Mouse (Mus musculus) left cerebral cortex, adult 18-20 months (tissue): ENCODE results near the gene Gm6583. TPM values are rescaled to one million over a fixed set of nuclear protein-coding genes. Genes with fewer than 3 reads are reported as not detected.

ENCODE experiments used
- DNase-seq, 2 experiments: peaks; one replicate each; pipeline ENCODE4 v3.0.0; 2021 to 2022; ENCODE audit warnings: low spot score in 2 of 2, mixed read lengths in 1 of 2
- long read RNA-seq, 2 experiments: library from polyadenylated mRNA; stranded (forward); transcript quantifications; one replicate each; pipeline ENCODE4 v2.0.0; 2021
- total RNA-seq, 2 experiments: library from RNA; stranded (reverse); gene quantifications; 2 replicates each; pipeline ENCODE4 v1.2.3; 2021

The Gm6583 gene
- total RNA-seq, result not detected
- long read RNA-seq, experiment 1, result 0 reads
- long read RNA-seq, experiment 2, result 0 reads

DNA sequence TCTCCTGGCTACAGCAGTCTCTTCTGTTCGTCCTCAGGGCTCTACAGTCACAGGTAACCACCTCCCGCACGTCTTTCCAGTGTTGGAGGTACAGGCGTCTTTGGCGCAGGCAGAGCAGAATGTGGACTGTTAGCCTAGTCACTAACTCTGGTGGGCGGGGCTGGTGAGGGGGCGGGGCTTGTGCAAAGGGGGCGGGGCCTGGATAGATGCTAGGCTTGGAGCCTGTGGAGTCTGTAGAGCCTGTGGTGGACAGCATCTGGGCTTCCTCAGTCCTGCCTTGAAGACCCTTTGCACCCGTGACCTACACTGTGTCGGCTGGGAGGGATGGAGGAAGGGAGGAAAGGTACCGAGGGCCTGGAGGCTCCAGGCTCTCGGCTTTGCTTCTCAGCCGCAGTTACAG is at the start of gene Gm6583:
Gene Gm6583, minus strand, starts transcription at position 124 of the 400 bp plus-strand sequence.
- DNase-seq, result no peak

GRCm38 (mm10) chr5:112402437-112402836 is 46.6 kb upstream of the Gm6583 start:
- DNase-seq, result no peak

DNA sequence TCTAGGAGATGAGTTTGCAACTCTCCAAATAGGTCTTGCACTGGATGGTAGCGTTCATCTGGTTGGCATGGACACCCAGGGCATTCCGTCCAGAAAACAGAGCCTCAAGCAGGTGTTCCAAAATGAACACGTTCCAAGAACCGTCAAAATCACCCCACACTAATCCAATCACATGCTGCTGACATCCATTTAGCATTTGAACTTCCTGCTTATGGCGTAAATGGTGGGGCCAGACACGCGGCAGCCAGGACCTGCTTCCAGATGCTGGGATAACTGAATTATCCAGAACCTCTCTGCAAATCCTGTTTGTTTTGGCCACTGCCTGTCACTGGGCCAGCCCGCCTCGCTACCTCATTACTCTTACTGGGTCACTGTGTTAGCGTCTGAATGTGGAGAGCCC is 43.5 kb upstream of the Gm6583 start:
- DNase-seq, result no peak

DNA sequence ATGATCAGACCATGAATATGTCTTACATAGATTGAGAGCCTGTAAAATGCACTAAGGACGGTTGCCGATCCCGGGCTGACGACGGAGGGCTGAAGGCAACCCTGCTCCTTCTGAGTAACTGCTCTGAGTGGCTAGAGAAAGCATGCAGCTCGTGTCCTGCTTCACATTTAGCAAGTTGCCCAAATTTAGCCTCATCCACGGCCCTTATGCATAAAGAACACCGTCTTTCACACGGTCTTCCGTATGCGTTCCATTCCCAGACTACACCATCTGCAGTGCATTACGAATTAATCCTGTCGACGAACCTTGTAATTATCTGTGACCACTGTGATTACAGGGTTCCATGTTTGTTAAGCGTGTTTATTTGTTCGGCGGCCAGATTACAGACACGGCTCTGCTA is 40.2 kb upstream of the Gm6583 start:
- DNase-seq, result no peak

- peak; percentile 65 to 88 for DNase-seq
Measured at GRCm38 (mm10) chr5:112394779-112395443, 39.1 kb upstream of the Gm6583 start, which contains the start of gene Asphd2. Gene Asphd2, minus strand, starts transcription at chr5:112394866.

DNA sequence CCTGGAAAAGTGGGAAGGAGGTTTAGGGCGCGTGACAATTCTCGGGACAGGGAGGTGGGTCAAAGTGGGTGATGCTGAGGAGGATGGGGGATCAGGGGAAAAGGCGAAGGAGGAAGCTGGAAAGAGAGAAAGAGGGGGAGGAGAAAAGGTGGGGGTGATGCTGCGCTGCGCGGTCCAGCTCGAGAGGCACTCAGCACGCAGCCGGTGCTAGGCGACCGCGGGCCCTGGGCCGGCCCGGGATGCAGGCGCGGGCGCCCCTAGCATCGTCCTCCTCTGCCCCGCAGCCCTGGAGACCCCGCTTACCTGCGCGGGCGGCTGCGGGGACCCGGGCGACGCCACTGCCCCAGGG is 38.6 kb upstream of the Gm6583 start:
- DNase-seq, result no peak

- DNase-seq, result no peak
Measured at GRCm38 (mm10) chr5:112393741-112394414, 38.0 kb upstream of the Gm6583 start.

DNA sequence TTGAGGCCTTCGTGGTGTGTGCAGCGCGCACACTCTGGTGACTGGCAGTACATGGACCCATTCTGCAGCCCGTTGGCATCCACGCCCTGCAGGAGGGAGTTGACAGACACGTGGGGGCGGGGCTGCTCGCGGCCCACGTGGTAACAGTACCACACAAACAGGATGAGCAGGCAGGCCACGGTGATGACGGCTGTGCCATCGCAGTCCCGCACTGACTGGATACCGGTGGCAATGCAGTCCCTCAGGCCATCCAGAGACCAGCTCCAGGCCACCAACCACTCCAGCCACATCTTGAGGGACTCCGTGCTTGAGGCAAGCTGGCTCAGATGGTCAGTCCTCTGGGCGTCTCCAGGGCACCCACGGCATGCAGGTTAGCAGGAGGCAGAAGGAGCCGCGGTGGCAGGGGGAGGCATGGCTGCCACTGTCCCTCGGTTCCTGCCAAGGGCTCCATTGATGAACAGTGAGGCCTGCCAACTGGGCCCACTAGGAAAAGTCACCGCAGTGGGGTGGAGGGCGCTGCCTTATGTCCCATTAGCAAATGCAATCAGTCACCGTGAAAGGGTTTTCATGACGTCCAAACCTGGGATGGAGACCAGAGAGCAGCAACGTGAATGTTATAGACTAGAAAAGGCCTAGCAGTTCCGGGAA is 36.0 kb upstream of the Gm6583 start:
- DNase-seq, result no peak

DNA sequence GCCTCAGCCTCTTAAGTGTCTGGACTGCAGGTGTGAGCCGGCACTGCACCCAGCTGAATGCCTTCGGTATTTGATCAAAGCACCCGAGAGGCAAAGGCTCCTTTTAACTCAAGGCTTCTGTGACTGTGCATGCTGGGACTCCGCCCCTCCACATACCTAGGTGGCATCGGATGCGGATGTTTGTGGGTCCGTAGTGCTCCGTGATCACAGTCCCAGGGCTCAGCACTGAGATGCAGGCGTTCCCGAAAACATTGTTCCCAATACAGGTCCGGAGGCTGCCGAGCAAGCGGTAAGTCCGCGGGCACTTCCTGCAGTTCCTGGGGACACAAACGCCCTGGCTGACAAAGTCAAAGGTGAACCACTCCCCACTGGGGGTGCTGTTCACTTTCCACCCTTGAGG is 35.2 kb upstream of the Gm6583 start:
- no peak for DNase-seq

GRCm38 (mm10) chr5:112389352-112389751 is 33.5 kb upstream of the Gm6583 start:
- DNase-seq, result peak; percentile 32 to 59

DNA sequence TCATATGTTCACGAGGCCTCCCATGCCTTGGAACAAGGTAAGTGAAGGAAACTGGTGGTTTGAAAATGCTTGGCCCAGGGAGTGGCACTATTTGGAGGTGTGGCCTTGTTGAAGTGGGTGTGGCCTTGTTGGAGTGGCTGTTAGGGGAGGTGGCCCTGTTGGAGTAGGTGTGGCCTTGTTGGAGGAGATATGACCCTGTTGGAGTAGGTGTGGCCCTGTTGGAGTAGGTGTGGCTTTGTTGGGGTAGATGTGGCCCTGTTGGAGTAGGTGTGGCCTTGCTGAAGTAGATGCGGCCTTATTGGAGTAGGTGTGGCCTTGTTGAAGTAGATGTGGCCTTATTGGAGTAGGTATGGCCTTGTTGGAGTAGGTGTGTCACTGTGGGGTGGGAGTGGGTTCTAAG is 30.1 kb upstream of the Gm6583 start:
- DNase-seq, result no peak

DNA sequence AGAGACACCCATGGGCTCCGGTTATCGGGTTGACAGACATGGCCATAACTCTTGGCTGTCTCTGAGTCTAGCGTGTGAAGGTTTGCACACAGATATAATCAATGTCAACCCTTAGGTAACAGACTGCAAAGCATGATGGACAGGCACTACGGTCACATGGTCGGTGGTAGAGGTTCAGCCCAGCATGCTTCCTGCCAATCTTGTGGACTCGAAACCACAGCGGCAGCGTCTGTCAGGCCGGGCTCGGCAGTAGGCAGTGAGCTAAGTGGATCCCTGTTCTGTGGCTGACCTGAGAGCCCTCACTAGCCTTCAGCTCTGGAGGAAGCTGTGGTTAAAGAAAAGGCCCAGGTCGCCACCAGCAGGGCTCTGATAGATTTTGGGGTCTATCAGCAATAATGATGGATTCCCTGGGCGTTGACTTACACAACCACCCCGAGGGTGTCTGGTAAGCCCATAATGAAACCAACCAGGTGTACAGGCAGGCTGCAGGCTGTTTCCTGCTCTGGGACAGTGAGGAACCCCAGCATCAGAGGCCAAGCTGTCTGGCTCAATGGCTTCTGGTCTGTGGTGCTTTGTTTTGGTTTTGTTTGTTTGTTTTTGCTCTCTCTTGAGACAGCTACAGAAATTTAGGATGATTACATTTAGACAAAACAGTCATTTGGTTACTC is 29.1 kb upstream of the Gm6583 start:
- DNase-seq, result no peak

DNA sequence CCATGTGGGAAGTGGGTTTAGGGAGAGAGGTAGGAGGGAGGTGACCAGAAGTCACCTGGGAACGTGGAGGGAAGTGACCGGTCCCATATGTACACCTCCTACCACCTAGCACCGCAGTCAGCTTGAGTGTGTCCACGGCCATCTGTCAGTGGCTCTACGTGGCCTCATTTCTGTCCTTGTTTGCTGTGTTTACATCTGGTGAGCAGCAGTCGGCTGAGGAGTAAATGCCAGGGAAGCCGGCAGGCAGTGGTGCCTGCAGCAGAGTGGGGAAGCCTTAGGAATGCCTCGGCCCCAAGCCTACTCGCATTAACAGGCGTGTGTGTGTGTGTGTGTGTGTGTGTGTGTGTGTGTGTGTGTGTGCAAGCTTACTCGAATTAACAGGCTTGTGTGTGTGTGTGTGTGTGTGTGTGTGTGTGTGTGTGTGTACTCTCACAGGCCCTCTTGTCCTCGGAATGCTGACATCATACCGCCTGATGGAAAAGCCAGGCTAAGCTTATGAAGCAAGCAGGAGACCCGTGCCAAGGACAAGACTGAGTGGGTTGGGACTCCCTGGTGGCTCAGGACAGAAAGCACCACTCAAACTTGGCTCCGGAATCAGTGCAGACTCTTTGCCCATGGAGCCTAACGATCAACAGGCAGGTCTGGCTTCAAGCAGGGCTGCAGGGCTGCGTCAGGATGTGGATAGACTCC is 27.0 kb upstream of the Gm6583 start:
- peak; percentile 59 to 68 for DNase-seq

- no peak for DNase-seq
Measured at GRCm38 (mm10) chr5:112382042-112382441, 26.2 kb upstream of the Gm6583 start.

GRCm38 (mm10) chr5:112381154-112381553 is 25.3 kb upstream of the Gm6583 start:
- DNase-seq, result no peak

GRCm38 (mm10) chr5:112378716-112379115 is 22.9 kb upstream of the Gm6583 start:
- DNase-seq, result no peak

- DNase-seq, result no peak
Measured at GRCm38 (mm10) chr5:112377380-112377779, 21.5 kb upstream of the Gm6583 start.

DNA sequence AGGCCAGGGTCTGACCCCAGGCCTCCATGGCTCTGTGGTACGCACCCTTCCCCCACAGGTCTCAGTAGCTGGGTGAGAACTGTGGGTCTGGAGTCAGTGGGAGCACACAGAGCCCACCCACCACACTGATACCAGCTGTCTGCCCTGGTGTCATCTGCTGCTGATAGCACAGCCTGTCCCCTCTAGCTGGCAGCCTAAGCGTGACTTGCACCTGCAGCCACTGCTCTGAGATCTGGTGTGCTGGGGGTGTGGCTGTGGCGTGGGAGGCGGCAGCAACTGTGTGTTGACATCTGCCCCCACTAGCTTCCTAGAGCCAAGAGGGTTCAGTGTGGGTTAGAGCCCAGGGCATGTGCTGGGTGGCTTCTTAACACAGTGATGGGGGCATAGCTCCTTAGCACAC is 20.3 kb upstream of the Gm6583 start:
- no peak for DNase-seq

DNA sequence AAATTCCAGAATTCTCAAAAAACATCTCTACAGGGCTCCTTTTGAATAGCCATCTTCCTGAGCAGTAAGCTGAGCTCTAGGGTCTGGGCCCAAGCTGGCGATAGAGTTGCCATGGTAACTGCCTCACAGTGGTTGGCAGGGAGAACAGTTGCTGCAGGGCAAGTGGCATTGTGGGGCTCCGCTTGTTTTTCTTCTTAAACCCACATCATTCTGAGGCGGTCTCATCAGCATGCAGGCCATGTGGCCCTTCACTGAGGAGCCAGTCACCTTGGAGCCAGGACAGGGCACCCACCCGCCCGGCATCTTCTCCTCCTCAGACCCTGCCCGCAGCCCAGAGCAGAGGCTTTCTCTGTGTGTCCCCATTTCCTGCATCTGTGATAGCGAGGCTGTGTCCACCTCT is 16.1 kb upstream of the Gm6583 start:
- DNase-seq, result peak; percentile 53 to 75

- DNase-seq, result no peak
Measured at GRCm38 (mm10) chr5:112370236-112370813, 14.5 kb upstream of the Gm6583 start.

- no peak for DNase-seq
Measured at GRCm38 (mm10) chr5:112369326-112369725, 13.5 kb upstream of the Gm6583 start.
